Mouse (Mus musculus) left cerebral cortex, adult 11 months (tissue): ENCODE measurements at regions not wholly inside any gene's neighbourhood (a gene's known extent, or its start where the extent isn't known, plus 50 kb on each side); places are given as distances from the start of the nearest gene placed in this dataset.
"Not testable (repeated sequence)": the region's sequence is repeated elsewhere in the genome, so short reads cannot be mapped to it uniquely, and the experiment has no call there.

Source experiments
- DNase-seq: peaks from one replicate; pipeline ENCODE4 v3.0.0; 2022; ENCODE audit warnings: low spot score

DNA sequence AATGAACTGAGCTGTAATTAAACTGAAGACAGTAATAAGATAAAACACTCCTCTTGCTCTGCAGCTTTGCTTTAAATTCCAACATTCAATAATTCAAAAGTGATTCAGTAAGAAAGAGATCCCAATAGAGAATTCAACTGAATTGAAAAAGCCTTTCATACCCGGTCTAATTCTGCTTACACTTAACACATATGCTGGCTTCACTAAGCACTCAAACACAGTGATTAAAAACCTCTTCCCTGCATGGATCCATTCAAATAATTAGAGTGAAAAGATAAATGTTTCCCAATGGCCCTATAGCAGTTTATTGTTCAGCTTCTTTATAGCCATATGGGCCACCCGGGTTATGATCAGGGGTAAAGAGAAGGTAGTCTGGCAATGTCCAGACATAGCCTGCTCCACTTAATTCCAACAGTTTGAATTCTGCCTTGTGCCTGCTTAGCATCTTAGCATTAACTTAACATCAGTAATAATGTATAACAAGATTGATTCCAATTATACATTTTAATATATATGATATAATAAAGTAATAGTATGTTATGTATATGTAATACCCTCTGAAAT lies 659.9 kb upstream of the Kcnd2 start:
- DNase-seq, result no peak

- DNase-seq, result no peak
Measured at GRCm38 (mm10) chr6:20572621-20573020, 642.7 kb upstream of the Kcnd2 start.

DNA sequence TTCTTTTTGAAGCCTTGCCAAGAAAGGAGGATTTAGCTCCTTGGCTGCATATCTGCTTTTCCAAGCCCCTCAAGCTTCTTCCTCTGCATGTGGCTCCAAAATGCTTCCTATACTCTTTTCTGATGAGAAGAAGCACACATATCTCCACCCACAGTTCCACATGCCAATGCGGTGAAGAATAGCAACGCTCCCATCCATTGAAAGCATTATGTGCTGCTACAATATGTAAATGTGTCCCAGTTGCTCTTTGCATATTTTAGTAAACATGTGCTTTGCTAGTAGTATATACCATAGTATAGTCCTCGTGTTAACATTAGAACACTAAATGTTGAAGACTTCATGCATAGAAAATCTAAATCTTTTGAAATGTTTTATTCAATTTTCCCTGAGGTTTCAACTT lies 640.6 kb upstream of the Kcnd2 start:
- DNase-seq, result no peak

DNA sequence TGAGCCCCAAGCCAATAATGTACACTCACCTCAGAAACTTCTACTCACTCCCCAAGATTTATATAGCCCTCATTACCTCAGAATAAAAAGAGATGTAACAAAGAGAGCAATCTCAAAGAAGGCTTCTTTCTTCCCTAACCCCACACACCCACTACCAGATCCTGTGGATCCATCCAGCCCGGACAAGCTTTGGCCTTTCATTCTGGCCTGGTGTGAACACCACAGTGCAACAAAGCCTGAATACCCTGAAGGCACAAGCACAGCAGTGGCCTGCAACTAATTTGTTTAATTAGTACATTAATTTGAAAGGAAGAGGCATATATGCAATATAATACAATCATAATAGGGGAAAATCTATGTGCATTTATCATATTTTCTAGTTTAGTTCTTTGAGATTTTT lies 616.5 kb upstream of the Kcnd2 start:
- no peak for DNase-seq

GRCm38 (mm10) chr6:20604170-20604569 lies 611.1 kb upstream of the Kcnd2 start:
- DNase-seq, result peak; percentile 8

DNA sequence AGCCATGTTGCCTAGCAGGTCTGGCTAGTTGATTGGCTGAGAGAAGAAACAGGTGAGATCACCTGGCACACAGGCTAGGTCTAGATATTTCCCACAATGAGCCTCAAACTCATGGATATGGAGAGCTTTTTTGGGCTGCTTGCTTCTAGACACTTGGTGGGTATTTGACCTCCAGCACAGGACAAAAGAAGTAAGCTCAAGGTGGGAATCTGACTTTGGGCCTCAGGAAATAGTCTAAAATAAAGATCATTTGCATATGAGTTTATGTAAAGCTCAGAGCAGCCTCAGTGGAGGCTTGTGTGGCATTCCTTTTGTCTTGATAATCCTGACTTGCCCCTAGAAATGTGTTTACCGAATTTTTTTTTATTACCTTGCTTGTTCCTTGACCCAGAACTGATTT lies 594.8 kb upstream of the Kcnd2 start:
- DNase-seq, result no peak

DNA sequence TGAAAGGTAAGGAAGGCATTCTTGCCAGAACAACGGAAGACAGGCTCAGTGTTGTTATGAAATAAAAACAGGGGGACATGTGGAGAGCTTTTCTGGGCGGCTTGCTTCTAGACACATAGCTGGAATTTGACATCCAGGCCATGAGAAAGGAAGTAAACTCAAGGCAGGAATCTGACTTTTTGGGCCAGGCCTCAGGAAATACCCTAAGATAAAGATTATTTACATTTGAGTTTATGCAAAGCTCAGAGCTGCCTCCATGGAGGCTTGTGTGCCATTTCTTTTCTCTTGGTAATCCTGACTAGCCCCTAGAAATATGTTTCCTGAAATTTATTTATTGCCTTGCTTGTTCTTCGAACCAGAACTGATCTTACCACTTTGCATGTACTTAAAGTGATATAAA lies 588.9 kb upstream of the Kcnd2 start:
- DNase-seq, result no peak

GRCm38 (mm10) chr6:20627071-20627470 lies 588.2 kb upstream of the Kcnd2 start:
- DNase-seq, result no peak

DNA sequence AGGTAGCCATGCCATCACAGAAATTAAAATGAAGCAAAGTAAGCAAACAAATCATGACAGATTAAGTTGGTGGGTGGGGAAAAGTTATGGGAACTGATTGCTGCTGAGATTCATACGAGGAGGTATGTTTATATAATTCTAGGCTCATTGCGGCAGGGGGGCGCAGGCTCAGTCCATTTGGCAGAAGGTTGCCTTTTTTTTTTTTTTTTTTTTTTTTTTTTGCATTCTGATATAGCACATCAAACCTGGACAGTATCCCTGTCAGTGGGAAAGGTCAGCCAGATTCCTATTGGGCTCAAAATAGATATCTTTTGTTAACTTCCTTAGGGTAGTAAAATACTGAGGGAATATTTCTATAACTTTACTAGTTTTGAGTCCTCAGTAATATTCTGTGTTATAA lies 575.0 kb upstream of the Kcnd2 start:
- DNase-seq, result no peak

DNA sequence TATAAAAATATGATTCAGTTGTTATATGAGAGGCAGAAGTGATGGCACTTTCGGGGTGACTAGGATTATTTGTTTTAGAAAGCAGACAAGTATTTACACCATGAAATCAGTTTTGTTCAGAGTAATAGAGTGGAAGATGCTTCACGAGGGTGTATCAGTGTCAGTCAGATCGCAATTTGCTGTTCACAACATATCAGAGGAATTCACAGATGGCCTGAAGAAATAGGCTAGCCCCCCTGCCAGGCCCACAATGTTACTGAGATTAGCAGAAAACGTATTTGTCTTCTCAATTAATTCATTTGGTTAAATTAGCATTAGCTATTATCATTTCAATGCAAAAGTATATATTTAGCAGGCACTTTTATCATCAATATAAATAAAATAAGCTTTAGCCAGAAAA lies 573.9 kb upstream of the Kcnd2 start:
- DNase-seq, result no peak

DNA sequence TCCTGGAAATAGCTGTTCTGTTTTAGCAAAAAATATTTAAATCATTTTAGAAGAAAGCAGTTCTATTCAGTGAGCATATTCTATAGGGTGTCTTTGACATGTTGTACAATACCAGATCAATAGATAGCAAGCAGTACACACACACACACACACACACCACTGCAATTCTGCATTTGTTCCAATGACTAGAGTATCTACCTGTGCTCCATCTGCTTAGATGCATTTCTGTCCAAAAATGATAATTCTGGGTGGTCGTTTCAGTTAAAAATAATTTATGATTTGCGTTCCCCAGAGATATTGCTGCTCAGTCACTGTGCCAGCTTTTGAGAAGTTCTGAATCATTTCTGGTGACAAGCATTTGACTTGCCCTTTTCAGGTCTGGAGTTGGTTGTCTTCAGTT lies 573.5 kb upstream of the Kcnd2 start:
- DNase-seq, result no peak

DNA sequence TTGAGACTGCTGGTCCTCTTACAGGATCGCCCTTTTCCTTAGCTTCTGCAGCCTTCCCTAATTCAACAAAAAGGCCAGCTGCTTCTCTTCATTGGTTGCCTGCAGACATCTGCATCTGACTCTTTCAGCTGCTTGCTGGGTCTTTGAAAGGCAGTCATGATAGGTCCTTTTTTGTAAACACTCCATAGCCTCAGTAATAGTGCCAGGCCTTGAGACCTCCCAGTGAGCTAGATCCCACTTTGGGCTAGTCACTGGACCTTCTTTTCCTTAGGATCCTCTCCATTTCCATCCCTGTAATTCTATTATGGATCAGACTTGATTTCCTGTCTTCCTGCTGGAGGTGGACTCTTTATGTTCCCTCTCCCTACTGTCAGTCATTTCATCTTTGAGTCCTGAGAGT lies 558.3 kb upstream of the Kcnd2 start:
- no peak for DNase-seq

DNA sequence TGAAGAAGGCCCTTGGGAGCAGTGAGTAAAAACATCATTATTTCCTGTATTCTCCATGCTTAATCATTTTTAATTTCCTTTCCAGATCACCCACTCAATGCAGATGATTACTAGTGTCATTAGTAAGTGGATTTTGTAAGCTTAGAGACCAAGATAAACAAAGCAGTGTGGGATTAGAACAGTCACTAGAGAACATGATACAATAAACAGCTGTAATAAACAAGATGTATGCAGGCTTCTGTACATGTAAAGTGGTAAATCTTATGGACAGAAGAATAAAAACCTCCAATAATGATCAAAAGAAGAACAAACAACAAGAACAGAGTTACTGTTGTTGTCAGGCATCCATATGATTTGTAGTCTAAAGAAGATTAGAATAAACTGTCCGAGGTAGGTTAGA lies 542.1 kb upstream of the Kcnd2 start:
- no peak for DNase-seq

GRCm38 (mm10) chr6:20686447-20687238 lies 528.7 kb upstream of the Kcnd2 start:
- not testable (repeated sequence) for DNase-seq

GRCm38 (mm10) chr6:20687239-20687575 lies 528.1 kb upstream of the Kcnd2 start:
- not testable (repeated sequence) for DNase-seq

- no peak for DNase-seq
Measured at GRCm38 (mm10) chr6:20725948-20726347, 489.4 kb upstream of the Kcnd2 start.

DNA sequence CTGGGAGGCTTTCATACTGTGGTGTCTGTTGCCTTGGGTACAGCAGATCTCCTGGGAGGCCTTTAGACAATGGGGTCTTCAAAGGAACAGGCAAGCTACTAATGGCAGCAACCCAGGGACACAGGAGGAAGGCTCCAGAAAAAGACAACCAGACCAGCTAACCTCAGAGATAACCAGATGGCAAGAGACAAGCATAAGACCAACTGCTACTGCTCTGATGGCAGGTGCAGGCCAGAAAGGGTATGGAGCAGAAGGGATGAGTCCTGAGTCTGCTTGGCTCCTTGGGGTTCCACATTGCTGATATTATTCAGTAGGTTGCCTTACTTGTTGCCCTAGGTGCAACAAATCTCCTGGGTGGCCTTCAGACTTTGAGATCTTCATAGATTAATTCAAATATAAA lies 476.2 kb upstream of the Kcnd2 start:
- no peak for DNase-seq

DNA sequence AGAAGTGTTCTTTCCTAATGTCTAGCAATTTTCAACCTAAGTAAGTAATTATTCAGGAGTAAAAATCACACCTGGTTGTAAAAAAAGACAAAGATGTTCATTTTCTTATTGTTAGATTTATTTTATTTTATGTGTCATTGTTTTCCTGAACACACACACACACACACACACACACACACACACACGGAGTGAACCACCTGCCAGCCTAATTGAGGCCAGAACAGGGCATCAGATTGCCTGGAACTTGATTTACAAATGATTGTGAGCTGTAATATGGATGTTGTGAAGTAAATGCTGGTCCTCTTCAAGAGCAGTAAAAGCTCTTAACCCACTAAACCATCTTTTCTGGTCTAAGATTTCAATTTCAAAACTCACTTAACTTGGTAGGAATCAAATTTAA lies 474.9 kb upstream of the Kcnd2 start:
- no peak for DNase-seq

DNA sequence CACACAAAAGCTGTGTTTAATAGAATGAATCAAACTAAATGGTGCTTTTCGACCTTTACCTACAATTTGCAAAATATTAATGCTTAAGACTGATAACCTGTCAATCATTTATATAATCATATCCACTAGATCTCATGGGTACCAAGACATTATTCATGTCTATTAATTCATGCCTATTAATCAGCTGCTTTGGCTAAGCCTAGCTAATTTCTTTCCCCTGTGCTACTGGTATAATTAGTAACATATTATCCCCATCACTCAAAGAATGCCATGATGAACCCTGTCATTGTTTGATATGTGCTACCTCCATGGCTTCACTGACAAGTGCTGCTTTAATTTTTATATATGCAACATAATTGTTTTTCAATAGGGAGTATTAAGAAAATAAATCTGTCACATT lies 474.1 kb upstream of the Kcnd2 start:
- DNase-seq, result no peak

- no peak for DNase-seq
Measured at GRCm38 (mm10) chr6:20757240-20757639, 458.1 kb upstream of the Kcnd2 start.

DNA sequence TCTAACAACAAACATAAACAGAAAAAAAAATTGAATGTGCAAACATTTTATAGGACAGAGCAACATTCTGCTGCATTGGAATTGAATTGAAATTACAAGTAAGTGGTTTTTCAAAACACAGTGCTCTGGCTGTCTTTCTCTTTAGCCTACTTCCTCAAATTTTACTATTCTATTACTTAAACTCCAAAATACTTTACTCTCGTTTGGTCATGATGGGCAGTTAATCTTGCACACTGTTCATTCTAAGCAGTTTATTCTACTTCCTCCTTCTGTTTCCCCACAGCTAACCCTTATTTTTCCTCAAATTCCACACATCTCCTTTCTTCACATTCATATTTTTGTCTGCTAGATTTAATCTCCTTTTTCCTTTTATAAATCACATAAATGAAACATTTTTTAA lies 454.0 kb upstream of the Kcnd2 start:
- no peak for DNase-seq

DNA sequence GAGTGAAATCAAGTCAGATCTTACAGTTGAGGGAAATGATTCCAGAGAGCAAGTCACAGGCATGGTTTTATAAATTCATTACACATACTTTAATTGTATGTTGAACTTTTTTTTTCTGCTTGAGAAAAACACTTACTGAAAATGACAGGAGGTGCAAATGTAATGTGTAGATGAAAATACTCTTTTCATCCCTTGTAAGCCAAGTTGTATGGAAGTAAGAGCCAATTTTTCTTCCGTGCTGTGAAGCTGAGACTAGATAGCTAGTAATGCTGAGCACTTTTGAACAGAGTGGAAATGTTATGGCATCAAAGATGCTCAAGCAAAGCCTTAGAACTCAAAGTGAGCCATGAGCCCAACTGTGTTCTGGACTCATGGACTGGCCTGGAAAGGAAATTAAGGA lies 439.4 kb upstream of the Kcnd2 start:
- DNase-seq, result no peak
